Mouse (Mus musculus) E14TG2a.4 (cell line): Measurements from ENCODE around the gene Mark1.

Source experiments
- CTCF ChIP-seq: conservative IDR thresholded peaks from 2 replicates; pipeline ENCODE4 v1.5.1; 2014; ENCODE audit warnings: low read length
- NANOG ChIP-seq: IDR thresholded peaks from 2 replicates; pipeline ENCODE4 v1.6.1; 2014; ENCODE audit warnings: borderline replicate concordance, low read length, mixed read lengths
- POU5F1 ChIP-seq: IDR thresholded peaks from 2 replicates; pipeline ENCODE4 v1.6.1; 2014; ENCODE audit warnings: low read length, borderline replicate concordance

DNA sequence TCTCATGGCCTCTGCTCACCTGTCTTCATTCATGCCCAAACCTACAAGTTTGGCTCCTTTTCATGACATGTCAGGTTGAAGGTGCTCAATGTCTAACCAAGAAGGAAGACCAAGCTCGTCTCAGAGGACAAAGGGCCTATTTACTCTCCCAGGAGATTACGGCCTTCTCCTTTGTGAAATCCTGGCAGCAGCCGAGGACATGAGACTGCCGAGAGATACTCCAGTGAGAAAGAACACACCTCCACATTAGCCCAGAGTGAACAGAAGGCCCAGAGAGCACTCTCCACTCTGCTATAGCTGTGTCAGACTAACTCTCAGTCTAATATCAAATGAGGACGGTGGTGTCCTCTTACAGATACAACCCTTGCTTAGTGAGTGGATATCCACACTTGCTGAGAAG, 47.6 kb downstream of the Mark1 start:
- TF ChIP-seq CTCF (no peak), POU5F1 (no peak), NANOG (no peak)
